Mouse (Mus musculus) heart, adult 2 months (tissue): ENCODE results near the gene Tgfbi. TPM values are rescaled to one million over a fixed set of nuclear protein-coding genes. Genes with fewer than 3 reads are reported as not detected.

Source experiments
- DNase-seq, 2 experiments: peaks; one replicate each; pipeline ENCODE4 v3.0.0; 2021
- H3K27ac ChIP-seq: fragments of 200-600 bp; 2 replicates; pipeline ENCODE4 v1.8.1; 2022
- H3K27me3 ChIP-seq: fragments of 200-500 bp; 2 replicates; pipeline ENCODE4 v1.6.1; 2012; ENCODE audit warnings: mild to moderate bottlenecking, low read length, inconsistent platforms, mixed read lengths; ENCODE audit not compliant: control insufficient read depth, insufficient read depth
- H3K36me3 ChIP-seq: fragments of 200-500 bp; 2 replicates; pipeline ENCODE4 v1.6.1; 2012; ENCODE audit warnings: low read length, inconsistent platforms; ENCODE audit not compliant: control insufficient read depth, insufficient read depth
- H3K4me1 ChIP-seq: fragments of 200-500 bp; 2 replicates; pipeline ENCODE4 v1.6.1; 2011; ENCODE audit warnings: low read length; ENCODE audit not compliant: control insufficient read depth, insufficient read depth
- H3K4me3 ChIP-seq: fragments of 200-600 bp; 2 replicates; pipeline ENCODE4 v1.8.1; 2022
- H3K79me2 ChIP-seq: fragments of 200-500 bp; replicated peaks from 2 replicates; pipeline ENCODE4 v1.6.1; 2012; ENCODE audit warnings: mild to moderate bottlenecking, inconsistent platforms, low read length, moderate library complexity, mixed read lengths; ENCODE audit not compliant: control insufficient read depth, insufficient read depth
- H3K9ac ChIP-seq: fragments of 200-500 bp; 2 replicates; pipeline ENCODE4 v1.6.1; 2012; ENCODE audit warnings: low read depth, mild to moderate bottlenecking, control low read depth, inconsistent platforms, low read length, mixed read lengths
- CTCF ChIP-seq: fragments of 200-600 bp; IDR thresholded peaks from 2 replicates; pipeline ENCODE4 v1.8.1; 2022; ENCODE audit warnings: antibody characterized with exemption, mild to moderate bottlenecking, moderate library complexity
- EP300 ChIP-seq: fragments of 200-500 bp; IDR thresholded peaks from 2 replicates; pipeline ENCODE4 v1.6.1; 2011; ENCODE audit warnings: low read depth, low read length, control low read depth; ENCODE audit not compliant: insufficient read depth
- POLR2A ChIP-seq: fragments of 200-500 bp; IDR thresholded peaks from 2 replicates; pipeline ENCODE4 v1.6.1; 2011; ENCODE audit warnings: mild to moderate bottlenecking, low read depth, low read length, control low read depth; ENCODE audit not compliant: insufficient read depth
- WGBS: fragments of 180-500 bp; shearing (Covaris S2); methylation state at CpG from one replicate; pipeline ENCODE4 v1.1.7; 2018; 5-methylcytosine and 5-hydroxymethylcytosine counted together
- intact Hi-C: fragments of 180-260 bp; cut with DNase I; formaldehyde crosslinking; loops from one replicate; pipeline ENCODE4 v1.15.1; 2025
- polyA plus RNA-seq: library from polyadenylated mRNA; depleted of rRNA; stranded (reverse); fragments of >200 nt; gene quantifications from 2 replicates; pipeline ENCODE4 v1.2.3, GENCODE M21; 2012
- total RNA-seq, 2 experiments: library from RNA; stranded (reverse); gene quantifications; 2 replicates each; pipeline ENCODE4 v1.2.3; 2021

The Tgfbi gene
- total and polyA plus RNA-seq, 3 experiments, result 19.7 to 22.1 (median 20.9) TPM

DNA sequence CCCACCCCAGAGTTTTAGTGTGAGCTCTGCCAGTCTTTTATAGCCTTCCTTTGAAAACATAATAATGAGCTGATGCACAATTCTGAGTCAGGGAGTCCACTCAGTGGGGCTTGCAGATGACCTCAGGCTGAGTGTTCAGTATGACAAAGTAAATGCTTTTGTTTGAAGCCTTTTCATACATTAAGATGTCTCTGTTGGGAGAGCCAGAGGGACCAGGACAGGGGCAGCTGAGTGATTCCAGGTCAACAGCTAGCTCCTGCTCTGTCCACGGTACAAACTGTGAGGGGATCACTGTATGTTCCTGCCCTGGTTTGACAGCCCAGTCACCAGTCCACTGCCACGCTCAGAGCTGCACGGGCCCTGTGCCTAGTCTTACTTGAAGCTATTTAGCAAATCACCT, 26.6 kb upstream of the Tgfbi start:
- H3K27ac ChIP-seq, result no peak overlapping the region
- no peak overlapping the region for H3K4me3 ChIP-seq
- DNase-seq, result no peak
- H3K36me3 ChIP-seq, result no peaks in the 10 kb centered on the region
- WGBS, result 71% methylated on average over 3 of the region's 3 CpGs
- peaks cover 4% of the 10 kb centered on the region; the same call in 1 of the 2 replicates for H3K4me1 ChIP-seq
- no peaks in the 10 kb centered on the region for H3K79me2 ChIP-seq
- no peak overlapping the region for H3K9ac ChIP-seq
- H3K27me3 ChIP-seq, result no peaks in the 10 kb centered on the region
- intact Hi-C loops, result loop anchor here (2.0 kb wide), 1 partner anchor 28 kb away; no protein-coding TSS in a partner anchor
- TF ChIP-seq CTCF (no peak), EP300 (no peak), POLR2A (no peak)

DNA sequence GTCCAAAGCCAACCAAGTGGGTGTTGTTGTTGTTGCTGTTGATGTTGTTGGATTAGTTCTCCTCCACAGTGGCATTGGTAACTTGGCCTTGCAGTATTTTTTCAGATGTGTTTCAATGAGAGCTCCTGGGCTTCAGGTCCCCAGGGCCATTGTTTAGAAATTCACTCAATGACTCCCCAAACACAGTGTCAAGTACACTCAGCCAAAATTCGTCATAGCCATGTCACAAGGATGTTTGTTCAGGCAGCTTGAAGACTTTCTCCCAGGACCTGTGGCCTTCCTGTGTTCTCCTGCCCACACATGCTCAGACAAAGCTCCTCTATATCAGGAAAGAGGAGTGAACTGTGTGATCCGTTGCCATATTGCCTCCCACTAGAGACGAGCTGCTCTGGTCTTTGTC, 23.3 kb upstream of the Tgfbi start:
- no peak overlapping the region for H3K27ac ChIP-seq
- H3K79me2 ChIP-seq, result no peaks in the 10 kb centered on the region
- TF ChIP-seq POLR2A (no peak), CTCF (no peak), EP300 (no peak)
- intact Hi-C loops, result no loop called here
- DNase-seq, result no peak
- 39% methylated on average over 3 of the region's 3 CpGs for WGBS
- H3K27me3 ChIP-seq, result no peaks in the 10 kb centered on the region
- H3K36me3 ChIP-seq, result no peaks in the 10 kb centered on the region
- H3K4me1 ChIP-seq, result peaks cover 5% of the 10 kb centered on the region; the same call in 1 of the 2 replicates
- H3K4me3 ChIP-seq, result no peak overlapping the region
- H3K9ac ChIP-seq, result no peak overlapping the region

DNA sequence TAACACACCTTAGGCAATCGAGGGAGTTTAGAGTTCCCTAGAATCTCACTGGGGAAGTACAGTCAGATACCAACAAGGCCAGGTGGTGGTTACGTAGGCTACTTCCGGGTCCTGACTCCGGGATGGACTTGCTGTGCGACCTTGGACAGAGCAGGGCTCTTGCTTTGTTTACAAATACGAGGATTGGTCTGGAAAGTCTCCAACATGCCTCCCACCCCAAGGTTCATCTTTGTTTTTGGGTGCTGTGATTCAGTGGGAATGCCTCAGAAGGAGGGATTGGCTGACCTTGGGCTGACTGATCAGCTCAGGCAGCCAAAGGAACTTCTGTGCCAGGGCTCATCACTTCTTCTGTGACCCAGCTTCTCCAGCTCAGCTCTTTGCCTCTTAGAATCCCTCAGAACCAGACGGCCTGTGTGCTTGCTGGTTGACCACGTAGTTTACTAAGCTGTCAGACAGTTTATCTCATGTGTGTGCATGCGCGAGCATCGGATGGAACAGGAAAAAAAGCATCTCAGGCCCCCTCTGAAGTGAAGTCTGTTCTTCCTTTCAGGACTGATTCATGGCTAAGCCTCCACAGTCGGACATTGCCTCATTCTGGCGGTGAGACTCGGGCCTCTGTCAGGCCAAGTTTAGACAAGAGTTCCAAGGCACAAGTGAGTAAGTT, 20.7 kb upstream of the Tgfbi start:
- intact Hi-C loops, result no loop called here
- H3K9ac ChIP-seq, result no peak overlapping the region
- H3K4me3 ChIP-seq, result no peak overlapping the region
- peak overlapping the region; percentile 26; the same call in 1 of the 2 replicates for H3K27ac ChIP-seq
- no peaks in the 10 kb centered on the region for H3K79me2 ChIP-seq
- TF ChIP-seq POLR2A (no peak), CTCF (no peak), EP300 (no peak)
- no peaks in the 10 kb centered on the region for H3K36me3 ChIP-seq
- DNase-seq, result peak in 1 of 2 experiments; percentile 67
- H3K27me3 ChIP-seq, result no peaks in the 10 kb centered on the region
- peaks cover 1% of the 10 kb centered on the region; the same call in 1 of the 2 replicates for H3K4me1 ChIP-seq
- WGBS, result 69% methylated on average over 14 of the region's 14 CpGs

DNA sequence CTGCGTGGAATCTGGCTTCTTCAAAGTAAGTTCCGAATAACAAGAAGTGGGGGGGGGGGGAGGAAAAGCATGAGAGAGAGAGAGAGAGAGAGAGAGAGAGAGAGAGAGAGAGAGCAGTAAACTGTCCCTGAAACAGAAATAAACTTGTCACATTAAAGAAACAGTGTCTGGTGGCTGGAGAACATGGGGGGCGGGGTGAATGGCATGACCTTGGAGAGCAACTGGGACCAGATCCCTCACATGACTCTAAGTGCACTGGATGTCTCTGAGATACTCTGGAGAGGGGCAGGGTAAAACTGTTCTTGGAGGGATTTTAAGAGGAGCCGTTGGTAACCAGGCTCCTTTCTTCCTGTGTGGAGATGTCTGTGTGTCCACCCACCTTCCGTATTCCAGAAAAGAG, 19.1 kb upstream of the Tgfbi start:
- H3K4me1 ChIP-seq, result peaks cover 1% of the 10 kb centered on the region; the same call in 1 of the 2 replicates

DNA sequence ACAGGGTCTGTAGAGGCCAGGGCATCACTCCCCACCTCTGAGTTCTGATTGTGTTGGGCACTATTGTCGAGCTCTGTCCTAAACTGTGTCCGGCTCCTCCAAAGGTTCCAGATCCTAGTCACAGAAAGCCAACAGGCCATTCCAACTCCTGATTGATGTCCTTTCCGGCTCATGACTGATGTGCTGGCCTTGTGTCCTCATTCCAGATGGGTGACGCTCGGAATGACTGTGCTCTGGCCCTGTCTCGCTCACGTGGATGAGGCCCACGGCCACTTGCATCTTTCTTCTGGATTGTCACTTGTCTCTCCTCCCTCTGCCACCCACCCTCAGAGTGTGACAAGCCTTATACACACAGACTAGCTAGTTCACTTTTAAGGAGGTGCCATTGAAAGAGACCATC, 18.1 kb upstream of the Tgfbi start:
- peaks cover 1% of the 10 kb centered on the region; the same call in 1 of the 2 replicates for H3K4me1 ChIP-seq

More for the DNA sequence above, 19.1 kb upstream of the Tgfbi start:
- intact Hi-C loops, result no loop called here
- Histone ChIP-seq H3K9ac (no peak overlapping the region), H3K4me3 (no peak overlapping the region), H3K27ac (no peak overlapping the region), H3K79me2 (no peaks in the 10 kb centered on the region), H3K27me3 (no peaks in the 10 kb centered on the region), H3K36me3 (no peaks in the 10 kb centered on the region)
- no peak for DNase-seq
- TF ChIP-seq CTCF (no peak), POLR2A (no peak), EP300 (no peak)
- WGBS, result 71% methylated on average over 5 of the region's 5 CpGs

DNA sequence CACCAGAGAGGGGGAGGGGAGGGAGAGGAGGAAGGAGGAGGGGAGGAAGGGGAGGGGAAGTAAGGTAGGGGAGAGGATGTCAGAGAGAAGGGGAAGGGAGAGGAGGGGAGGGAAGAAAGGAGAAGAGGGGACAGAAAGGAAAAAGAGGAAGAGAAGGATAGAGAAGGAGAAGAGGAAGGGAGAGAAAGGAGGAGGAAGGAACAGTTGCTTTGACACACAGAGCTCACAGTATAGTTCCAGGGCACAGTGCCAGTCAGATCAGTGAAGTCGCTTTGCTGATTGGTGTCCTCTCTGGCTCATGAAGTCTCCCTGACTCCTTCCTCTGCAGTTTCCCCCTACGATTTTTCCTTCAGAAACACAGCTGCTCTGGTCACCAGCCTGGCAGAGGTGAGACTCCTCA, 17.4 kb upstream of the Tgfbi start:
- intact Hi-C loops, result no loop called here
- no peaks in the 10 kb centered on the region for H3K79me2 ChIP-seq
- peaks cover 1% of the 10 kb centered on the region; the same call in 1 of the 2 replicates for H3K4me1 ChIP-seq
- WGBS, result 35% methylated on average over 2 of the region's 2 CpGs
- H3K27me3 ChIP-seq, result no peaks in the 10 kb centered on the region
- no peaks in the 10 kb centered on the region for H3K36me3 ChIP-seq
- no peak for DNase-seq
- no peak overlapping the region for H3K9ac ChIP-seq
- H3K4me3 ChIP-seq, result no peak overlapping the region
- TF ChIP-seq CTCF (no peak), EP300 (no peak), POLR2A (no peak)
- H3K27ac ChIP-seq, result no peak overlapping the region

More for the DNA sequence above, 18.1 kb upstream of the Tgfbi start:
- H3K9ac ChIP-seq, result no peak overlapping the region
- WGBS, result 76% methylated on average over 8 of the region's 8 CpGs
- intact Hi-C loops, result no loop called here
- H3K27me3 ChIP-seq, result no peaks in the 10 kb centered on the region
- no peak overlapping the region for H3K27ac ChIP-seq
- H3K79me2 ChIP-seq, result no peaks in the 10 kb centered on the region
- DNase-seq, result no peak
- H3K36me3 ChIP-seq, result no peaks in the 10 kb centered on the region
- TF ChIP-seq CTCF (no peak), EP300 (no peak), POLR2A (no peak)
- H3K4me3 ChIP-seq, result no peak overlapping the region
